Mouse (Mus musculus) right cerebral cortex, postnatal 36 days (tissue): ENCODE measurements at regions not wholly inside any gene's neighbourhood (a gene's known extent, or its start where the extent isn't known, plus 50 kb on each side); places are given as distances from the start of the nearest gene placed in this dataset.

Experiments
- DNase-seq, 2 experiments: peaks; one replicate each; pipeline ENCODE4 v3.0.0; 2022; ENCODE audit warnings: low spot score in 2 of 2, mixed read lengths in 1 of 2

DNA sequence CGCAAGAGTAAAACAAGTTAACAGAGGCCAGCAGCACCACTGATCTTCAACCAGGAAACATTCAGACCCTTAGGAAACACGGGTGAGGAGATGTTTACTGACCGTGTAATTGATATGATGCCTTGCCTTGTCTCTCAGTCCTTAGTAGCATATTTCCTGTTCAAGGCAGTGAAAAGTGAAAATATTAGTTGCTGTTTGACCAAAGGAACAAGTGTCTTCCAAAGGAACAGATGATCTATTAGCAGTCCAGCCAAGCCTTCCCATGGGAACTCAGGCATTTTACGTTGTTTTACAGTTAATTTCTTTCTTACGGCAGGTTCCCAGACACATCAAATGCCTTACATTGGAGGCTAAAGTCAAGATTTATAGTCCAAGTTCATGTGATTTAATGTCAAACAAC is 321.3 kb upstream of the Jag1 start:
- no peak for DNase-seq

DNA sequence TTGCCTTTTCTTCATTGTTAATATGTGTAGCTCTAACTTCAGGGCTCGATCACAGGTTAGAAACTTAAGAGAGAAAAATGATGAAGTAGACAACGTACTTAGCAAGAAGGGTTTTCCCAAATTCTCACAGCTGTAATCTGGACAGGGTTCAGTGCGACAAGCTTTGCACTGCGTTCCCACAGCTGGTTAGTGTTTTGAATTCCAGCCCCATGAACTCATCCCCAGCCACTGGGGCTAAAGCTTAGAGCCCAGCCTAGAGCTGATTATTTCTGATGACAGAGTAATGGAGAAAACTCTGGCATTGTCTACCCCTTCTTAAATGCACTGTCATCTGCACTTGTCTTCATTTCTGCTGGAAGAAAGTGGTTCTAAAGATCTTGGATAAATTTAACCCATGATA is 319.7 kb upstream of the Jag1 start:
- no peak for DNase-seq

DNA sequence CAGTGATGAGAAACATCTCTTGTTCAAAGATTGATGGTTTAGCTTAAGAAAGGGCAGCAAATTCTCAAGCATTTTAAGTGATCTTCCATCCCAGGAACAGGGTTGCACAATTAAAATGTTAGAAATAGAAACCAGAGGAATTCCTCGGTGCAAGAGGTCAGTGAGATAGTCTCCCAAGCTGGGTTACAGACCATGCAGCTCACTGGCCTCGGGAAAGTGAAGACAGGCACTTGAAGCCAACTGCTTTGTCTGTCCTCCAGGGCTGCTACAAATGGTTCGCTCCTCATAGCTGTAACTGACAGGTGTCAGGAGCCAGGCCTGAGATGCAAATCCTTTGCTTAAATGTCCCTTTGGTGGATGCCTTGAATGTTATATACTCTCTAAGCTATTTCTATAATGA is 306.2 kb upstream of the Jag1 start:
- no peak for DNase-seq

DNA sequence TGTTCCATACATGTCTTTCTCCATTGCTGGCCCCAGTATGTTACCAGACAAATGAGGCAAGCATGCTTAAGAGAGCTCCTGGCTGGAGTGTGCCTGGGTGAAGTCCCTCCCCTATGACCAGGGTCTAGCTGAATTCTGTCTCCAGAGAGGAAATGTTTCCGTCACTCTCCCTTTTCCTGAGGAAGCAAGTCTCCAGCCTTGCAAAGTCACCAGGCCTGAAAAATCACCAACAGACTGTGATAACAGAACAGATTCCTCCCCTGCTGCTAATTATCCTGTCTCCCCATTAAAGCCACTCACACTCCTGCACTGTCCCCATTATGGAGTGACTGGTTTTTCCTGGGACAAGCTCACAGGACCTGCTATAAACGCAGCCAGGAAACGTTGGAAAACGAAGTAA is 303.2 kb upstream of the Jag1 start:
- no peak for DNase-seq

DNA sequence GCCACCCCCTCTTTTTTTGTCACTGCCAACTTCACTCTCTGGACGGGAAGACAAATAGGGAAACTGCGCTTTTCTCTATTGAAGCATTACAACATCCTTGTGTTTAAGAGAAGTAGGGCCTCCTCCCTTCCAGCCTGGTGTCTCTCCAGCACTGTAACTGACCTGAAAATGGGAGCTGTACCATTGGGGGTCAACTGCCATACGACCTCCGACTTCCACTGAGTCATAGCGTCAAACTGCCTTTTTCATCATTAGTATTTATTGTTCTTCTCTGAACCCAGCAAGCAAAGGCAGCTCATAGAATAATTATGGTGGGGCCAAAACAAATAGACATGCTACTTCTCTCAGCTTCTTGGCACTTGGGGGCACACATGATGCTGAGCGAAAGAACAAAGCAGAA is 301.2 kb upstream of the Jag1 start:
- no peak for DNase-seq

DNA sequence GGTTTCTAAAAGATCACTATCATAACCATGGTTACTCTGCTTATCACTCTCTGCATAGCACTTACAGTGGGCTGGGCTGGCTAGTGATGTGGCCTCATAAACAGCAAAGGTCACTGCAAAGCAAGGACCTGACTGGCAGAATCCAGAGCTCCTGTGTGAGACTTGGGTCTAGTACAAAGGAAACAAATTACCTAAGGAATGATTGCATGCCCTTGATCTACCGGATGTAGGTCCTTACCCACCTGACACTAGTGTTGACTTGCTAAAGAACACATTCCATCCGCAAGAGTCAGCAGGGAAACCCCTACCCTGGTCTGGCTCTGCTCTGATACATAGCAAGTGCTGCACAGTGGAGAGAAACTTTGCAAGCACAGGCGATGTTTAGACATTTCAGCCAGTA is 297.0 kb upstream of the Jag1 start:
- DNase-seq: no peak

DNA sequence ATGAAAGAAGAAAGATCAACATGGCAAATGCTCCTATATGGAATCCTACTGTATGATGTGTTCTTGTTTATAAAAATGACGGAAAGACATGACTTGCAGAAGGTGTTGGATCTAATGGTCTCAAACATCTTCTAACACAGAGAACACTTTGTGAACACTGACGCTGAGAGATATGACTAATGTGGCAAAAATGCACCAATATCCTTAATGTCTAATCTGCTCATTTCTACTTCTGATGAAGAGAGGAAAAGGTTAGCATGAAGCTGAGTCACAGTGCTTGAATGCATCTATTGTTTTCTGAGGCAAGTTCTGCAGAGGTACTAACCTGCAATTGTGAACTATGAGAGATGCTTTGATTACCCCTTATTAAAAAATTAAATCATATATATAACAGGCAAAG is 293.2 kb upstream of the Jag1 start:
- no peak for DNase-seq

DNA sequence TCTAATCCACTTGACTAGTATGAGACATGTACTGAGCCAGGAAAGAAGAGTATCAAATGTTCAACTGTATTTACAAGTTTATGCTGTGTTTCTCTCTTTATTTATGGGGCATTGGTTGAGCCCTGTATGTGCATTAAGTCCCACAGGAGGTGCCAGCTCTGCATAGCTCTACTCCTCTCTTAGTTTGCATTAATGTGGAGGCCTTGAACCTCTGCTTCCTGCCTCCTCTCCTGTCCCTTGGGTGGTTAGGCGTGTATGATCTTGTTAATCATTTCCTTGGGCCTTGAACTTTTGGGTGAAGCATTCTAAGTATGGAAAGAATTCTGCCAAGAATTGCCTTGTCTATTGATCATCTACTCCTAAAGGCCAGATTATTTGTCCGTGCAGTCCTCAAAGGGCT is 291.9 kb upstream of the Jag1 start:
- no peak for DNase-seq

DNA sequence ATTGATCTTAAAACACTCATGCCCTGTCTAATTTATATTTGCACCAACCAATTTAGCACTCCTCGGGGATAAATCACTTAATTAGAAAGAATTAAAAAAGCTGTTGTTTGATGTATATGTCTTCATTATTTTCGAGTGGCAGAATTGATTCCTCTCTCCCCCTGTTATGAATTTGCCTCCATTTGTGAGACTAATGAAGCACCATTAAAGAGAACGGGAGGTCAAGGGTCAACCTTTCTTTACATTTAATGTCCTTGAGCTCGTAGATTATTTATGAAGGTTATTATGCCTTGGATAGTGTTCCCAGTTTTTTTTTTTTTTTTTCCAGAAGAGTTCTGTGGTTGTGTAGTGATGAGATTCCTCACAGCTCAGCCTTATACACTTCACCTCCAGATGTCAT is 277.0 kb upstream of the Jag1 start:
- no peak for DNase-seq

DNA sequence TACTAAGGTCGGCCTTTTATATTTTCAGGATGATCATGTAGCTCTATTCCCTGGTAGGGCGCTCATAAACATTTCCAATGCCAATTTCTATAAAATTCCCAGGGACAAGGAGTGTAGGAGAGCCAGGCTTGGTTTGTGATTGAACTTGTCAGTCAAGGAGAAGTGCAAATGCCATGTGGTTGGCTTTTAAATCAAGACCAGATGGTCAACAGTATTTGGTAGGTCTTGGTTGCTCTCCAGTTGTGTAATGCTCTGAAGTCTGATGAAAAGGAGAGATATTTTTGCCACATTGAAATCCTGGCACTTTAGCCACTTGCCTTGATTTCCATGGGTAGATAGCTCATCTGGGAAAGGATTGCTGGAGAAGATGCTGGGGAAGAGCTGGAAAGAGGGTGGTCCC is 263.4 kb upstream of the Jag1 start:
- no peak for DNase-seq

DNA sequence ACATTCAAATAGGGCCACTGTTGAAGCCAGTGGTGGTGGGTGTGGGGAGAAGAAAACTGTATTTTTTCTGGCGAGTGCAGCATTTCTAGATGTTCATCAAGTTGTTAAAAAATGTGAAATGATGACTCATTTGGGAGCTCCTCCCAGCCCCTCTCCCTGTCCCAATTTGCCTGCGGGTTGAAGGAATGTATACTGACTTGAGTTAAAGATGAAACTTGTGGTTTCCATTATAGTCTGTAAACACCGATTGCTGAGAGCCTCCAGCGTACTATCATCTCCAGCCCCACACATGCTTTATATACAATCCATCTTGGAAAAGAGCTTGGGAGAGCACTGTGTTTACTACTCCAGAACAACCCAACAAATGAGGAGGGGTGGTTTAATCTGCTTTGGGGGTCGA is 258.9 kb upstream of the Jag1 start:
- no peak for DNase-seq

DNA sequence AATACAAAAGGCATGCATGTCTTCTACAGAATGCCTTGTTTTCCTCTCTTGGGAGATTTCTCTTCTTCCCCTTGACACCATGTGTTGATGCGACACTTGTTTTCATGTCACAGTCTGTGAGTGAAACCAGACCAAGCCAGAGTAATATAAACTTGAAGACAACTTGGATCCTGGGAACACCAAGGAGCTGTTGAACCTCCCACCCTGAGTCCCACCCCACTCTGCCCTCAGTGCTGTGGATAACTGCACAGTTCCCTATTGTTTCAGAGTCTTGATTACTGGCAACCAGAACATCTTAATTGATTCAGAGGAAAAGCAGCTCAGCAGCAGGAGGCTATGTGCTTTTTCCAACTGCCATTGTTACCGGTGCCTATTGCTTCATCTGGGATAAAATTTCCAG is 254.6 kb upstream of the Jag1 start:
- no peak for DNase-seq

DNA sequence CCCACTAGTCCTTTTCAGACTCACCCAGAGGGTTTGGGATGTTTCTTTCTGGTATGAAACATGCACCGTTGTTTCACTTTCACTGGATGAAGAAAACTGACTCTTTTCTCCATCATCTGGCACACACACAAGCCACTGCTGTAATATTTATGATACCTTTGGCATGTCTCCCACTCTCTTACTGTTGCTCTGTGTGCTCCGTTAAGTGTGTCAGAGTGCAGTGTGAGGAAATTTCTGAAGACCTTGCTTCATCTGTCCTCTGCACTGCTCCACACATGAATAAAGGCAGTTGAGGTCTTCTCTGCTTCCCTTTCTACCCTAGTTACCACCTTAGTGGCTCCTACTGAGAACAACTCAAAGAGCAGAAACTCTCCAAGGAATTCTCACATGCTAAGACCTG is 246.6 kb upstream of the Jag1 start:
- no peak for DNase-seq

DNA sequence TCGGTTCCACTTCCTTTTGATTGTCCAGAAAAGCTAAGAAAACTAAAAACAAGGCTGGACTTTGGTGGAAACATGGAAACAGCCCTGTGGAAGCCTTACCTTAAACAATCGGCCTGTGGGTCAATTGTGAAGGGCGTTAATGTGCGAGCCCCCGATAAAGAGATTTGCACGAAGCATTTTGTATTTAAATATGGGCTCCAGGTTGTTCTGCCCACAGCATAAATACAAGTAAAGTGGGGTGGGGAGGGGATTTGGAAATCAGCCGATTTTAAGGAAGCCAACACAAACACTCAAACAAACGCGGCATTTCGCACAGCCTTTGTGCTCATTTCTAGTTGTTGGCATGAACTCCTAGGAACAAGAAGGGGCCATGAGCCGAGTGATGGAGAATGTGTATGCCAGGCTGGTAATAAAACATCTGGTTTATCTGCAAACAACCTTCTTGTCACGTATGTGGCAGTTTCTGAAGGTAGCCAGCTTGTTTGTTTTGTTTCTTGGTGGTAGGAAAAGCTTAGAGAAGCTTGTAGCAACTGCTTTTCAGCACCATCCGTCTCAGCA is 240.8 kb upstream of the Jag1 start:
- no peak for DNase-seq

DNA sequence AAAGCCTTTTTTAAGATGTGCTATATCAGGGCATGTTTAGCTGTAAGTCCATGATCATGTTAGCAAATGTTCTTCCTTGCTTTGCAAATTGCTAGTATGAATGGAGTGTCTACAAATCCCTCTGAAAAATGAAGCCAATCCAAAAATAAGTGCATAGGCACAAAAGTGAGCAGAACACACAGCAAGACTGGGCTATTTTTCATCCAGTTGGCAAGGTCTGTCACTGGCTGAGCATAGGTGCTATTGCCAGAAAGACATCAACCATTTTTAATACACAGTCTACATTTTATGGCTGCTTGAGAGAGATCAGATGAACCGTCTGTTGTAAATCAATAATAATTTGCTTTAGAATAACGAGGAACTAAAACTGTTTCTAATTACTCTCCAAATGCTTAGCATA is 227.3 kb upstream of the Jag1 start:
- no peak for DNase-seq

DNA sequence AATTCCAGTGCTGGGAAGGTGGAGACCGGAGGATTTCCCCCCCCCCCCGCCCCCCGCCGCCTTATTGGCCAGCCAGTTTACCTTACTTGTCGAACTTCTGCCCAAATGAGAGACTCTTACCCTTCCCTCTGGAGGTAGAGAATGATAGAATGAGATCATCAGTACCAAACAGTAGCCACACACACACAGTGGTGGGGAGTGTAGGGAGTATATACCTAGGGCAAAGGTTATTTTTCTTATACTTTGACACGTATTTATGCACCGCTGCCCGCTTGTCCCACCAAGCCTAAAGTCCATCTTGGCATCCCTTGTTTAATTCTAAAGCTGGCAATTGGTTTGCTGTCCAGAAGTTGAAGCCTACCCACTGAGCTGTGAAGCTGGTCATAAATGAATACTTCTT is 213.6 kb upstream of the Jag1 start:
- no peak for DNase-seq

DNA sequence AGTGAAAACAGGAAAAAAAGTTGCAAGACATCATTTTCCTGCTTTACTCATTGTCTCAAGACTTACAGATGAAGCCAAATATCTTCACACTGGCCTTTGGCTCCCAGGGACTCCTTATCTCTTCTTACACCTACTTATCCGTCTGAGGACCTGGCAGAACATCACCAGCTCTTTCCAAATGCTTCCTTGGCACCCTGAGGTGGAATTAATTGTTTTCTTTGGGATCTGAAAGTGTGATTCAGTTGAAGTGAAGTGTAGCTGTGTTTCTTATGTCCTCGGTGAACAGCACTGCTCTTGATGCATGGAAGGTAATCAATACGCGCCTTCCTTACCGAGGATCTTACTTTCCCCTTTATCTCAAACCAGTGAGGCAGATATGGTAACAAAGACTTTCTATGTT is 207.0 kb upstream of the Jag1 start:
- DNase-seq: no peak

DNA sequence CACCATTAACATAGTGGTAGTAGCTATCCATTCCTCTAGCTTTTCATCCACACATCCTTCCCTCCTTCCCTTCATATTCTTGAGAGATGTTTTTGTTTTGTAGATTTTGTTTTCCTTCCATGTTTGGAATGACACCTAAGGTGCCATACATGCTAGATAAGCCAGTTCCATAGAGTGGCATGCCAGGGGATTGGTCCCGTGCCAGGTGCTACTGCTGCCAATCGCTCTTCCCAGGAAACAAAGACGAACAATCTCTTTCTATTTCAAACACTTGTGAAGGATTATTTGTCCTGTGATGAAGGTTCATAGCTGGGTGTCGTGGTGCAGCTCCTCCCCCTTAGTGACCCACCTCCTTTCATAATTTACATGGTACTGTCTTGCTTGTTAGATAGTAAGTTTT is 194.1 kb upstream of the Jag1 start:
- no peak for DNase-seq

DNA sequence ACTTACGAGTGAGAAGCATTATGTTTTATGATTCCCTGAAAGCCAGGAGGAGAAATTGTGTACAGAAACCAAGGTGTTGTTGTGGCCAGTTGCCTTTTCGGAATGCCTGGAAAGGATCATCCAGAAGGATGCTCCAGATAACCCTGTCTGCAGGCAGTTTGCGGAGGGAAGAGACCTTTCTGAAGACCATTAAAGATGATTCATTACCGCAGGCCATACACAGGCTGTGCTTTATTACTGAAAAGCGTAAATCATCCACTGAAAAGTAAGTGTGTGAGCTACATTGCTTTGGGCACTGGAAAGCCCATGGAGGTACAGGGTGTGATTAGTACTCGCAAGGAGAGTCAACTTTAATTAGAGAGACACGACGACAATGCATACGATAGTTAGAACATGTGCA is 191.7 kb upstream of the Jag1 start:
- no peak for DNase-seq

DNA sequence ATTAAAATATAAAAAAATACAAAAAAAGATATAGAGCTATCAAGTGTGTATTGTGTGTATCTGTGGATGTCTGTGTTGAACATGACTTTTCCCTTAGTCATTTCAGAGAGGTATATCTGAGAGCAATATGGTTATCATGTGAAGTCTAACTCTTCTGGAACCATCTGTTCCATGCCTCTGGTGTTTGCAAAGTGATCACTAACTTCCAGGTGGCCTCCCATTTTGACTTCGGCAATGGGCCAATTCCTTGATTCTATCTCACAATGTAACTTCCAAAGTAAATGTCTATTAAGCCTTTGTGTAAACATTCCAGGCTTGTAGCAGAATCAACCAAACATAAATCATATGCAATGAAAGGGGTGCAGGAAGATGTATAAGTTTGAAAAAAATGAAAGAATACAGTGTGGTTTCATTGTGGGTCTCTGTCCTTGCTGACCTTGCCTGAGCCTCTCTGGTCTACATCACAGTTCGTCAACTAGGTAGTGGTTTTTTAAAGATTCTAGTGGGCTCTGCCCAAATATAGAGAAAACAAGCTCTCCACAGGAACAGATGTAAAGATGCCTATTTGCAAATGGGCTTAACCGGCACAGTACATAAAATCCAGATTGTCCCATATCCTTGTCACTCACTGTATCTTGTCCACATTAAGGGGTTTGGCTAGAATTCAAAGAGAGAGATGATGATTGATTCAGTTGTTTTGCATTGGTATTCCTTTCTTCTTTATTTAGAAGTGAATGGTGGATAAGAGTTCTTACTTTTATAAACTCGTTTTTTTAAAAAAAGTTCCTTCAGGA is 185.2 kb upstream of the Jag1 start:
- DNase-seq: no peak

DNA sequence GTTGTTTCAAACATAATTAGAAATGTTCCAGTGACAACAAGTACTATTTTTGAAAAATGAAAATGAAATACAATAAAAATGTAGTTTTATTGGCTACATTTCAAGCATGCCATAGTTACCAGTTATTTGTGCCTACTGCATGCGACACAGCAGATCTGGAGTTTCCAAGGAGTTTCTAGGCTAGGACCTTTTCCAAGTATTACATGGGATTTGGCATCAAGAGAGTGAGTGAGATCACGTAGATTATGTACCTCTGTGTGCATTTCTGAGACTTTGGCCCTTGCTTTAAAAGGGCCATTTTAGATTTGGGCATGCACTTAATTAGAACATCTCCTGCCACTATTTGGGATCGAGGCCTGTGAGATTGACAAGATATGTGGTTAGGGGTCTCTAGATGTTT is 172.8 kb upstream of the Jag1 start:
- no peak for DNase-seq

DNA sequence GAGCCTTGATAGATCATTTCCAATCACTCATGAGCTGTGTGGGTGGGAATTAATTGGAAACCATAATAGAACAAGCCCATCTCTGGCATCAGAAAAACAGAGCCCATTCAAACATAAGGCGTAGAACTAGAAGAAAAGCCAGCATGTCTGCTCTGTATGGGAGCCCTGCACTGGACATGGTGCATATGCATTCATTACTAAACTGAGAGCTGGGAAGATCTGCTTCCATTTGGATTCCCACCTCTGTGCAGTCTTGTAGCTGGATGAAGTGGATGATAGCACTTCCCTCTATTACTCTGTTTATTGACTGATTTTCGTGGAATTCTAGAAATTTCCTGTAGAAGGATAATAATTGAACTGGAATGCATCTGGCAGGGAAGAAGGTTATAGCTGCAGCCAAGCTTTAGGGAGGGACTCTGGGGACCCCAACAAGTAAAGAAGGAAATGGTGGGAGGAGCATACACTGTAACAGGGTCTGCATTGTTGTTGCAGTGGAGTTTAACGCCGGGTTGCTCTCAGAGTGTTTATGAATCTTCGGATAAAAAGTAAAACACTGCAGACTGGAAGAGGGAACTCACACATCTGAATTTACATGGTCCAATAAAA is 155.2 kb upstream of the Jag1 start:
- DNase-seq: no peak

DNA sequence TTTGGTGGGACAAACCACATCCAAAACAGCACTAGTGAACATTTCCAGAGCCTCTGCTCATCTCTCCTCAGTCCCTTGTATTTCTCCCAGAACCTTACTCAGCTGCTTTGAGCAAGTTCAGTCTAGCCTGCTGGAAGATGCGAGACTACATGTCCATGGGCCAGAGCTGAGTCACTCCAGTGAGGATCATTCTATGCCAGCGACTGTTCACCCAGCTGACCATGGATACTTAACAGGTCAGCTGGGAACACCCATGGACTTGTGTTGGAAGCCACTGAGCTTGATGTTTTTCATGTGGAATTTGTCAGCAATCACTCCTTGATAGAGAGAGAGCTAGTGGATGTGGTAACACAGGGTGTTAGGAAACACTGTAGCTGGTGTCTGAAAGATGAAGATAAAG is 146.5 kb upstream of the Jag1 start:
- no peak for DNase-seq
